Mouse (Mus musculus) heart, adult 2 months (tissue): ENCODE measurements at regions not wholly inside any gene's neighbourhood (a gene's known extent, or its start where the extent isn't known, plus 50 kb on each side); places are given as distances from the start of the nearest gene placed in this dataset.

ENCODE experiments used
- DNase-seq, 2 experiments: peaks; one replicate each; pipeline ENCODE4 v3.0.0; 2021
- H3K27ac ChIP-seq: fragments of 200-600 bp; 2 replicates; pipeline ENCODE4 v1.8.1; 2022
- H3K27me3 ChIP-seq: fragments of 200-500 bp; 2 replicates; pipeline ENCODE4 v1.6.1; 2012; ENCODE audit warnings: mild to moderate bottlenecking, low read length, inconsistent platforms, mixed read lengths; ENCODE audit not compliant: control insufficient read depth, insufficient read depth
- H3K36me3 ChIP-seq: fragments of 200-500 bp; 2 replicates; pipeline ENCODE4 v1.6.1; 2012; ENCODE audit warnings: low read length, inconsistent platforms; ENCODE audit not compliant: control insufficient read depth, insufficient read depth
- H3K4me1 ChIP-seq: fragments of 200-500 bp; 2 replicates; pipeline ENCODE4 v1.6.1; 2011; ENCODE audit warnings: low read length; ENCODE audit not compliant: control insufficient read depth, insufficient read depth
- H3K4me3 ChIP-seq: fragments of 200-600 bp; 2 replicates; pipeline ENCODE4 v1.8.1; 2022
- H3K79me2 ChIP-seq: fragments of 200-500 bp; replicated peaks from 2 replicates; pipeline ENCODE4 v1.6.1; 2012; ENCODE audit warnings: mild to moderate bottlenecking, inconsistent platforms, low read length, moderate library complexity, mixed read lengths; ENCODE audit not compliant: control insufficient read depth, insufficient read depth
- H3K9ac ChIP-seq: fragments of 200-500 bp; 2 replicates; pipeline ENCODE4 v1.6.1; 2012; ENCODE audit warnings: low read depth, mild to moderate bottlenecking, control low read depth, inconsistent platforms, low read length, mixed read lengths
- CTCF ChIP-seq: fragments of 200-600 bp; IDR thresholded peaks from 2 replicates; pipeline ENCODE4 v1.8.1; 2022; ENCODE audit warnings: antibody characterized with exemption, mild to moderate bottlenecking, moderate library complexity
- EP300 ChIP-seq: fragments of 200-500 bp; IDR thresholded peaks from 2 replicates; pipeline ENCODE4 v1.6.1; 2011; ENCODE audit warnings: low read depth, low read length, control low read depth; ENCODE audit not compliant: insufficient read depth
- POLR2A ChIP-seq: fragments of 200-500 bp; IDR thresholded peaks from 2 replicates; pipeline ENCODE4 v1.6.1; 2011; ENCODE audit warnings: mild to moderate bottlenecking, low read depth, low read length, control low read depth; ENCODE audit not compliant: insufficient read depth
- WGBS: fragments of 180-500 bp; shearing (Covaris S2); methylation state at CpG from one replicate; pipeline ENCODE4 v1.1.7; 2018; 5-methylcytosine and 5-hydroxymethylcytosine counted together
- intact Hi-C: fragments of 180-260 bp; cut with DNase I; formaldehyde crosslinking; loops from one replicate; pipeline ENCODE4 v1.15.1; 2025

DNA sequence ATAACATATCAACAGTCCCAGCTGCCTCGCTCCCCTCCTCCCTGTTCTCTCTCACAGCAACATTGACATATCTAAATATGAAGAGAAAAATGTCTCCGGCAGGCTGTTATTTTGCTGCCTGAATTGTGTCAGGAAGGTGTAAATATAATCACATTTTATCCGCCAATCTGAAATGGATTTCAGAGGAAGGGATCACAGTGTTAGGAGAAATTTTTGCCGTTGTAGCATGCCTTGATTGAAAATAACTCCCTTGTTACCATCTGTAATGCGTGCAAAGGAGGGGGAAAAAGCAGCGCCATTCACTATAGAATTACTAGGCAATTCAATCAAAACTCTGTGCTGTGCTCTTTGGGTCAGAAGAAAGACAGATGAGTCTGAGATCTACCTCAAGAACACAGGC is 620.3 kb upstream of the Castor2 start:
- Histone ChIP-seq H3K27me3 (no peaks in the 10 kb centered on the region), H3K4me3 (no peak overlapping the region), H3K79me2 (no peaks in the 10 kb centered on the region), H3K27ac (no peak overlapping the region), H3K9ac (no peak overlapping the region), H3K36me3 (peaks cover 3% of the 10 kb centered on the region; the same call in 1 of the 2 replicates), H3K4me1 (no peaks in the 10 kb centered on the region; the same call in 1 of the 2 replicates)
- intact Hi-C loops: no loop called here
- no peak for TF ChIP-seq POLR2A
- no peak for TF ChIP-seq EP300
- no peak for TF ChIP-seq CTCF
- DNase-seq: no peak
- WGBS: 83% methylated on average over 6 of the region's 6 CpGs

DNA sequence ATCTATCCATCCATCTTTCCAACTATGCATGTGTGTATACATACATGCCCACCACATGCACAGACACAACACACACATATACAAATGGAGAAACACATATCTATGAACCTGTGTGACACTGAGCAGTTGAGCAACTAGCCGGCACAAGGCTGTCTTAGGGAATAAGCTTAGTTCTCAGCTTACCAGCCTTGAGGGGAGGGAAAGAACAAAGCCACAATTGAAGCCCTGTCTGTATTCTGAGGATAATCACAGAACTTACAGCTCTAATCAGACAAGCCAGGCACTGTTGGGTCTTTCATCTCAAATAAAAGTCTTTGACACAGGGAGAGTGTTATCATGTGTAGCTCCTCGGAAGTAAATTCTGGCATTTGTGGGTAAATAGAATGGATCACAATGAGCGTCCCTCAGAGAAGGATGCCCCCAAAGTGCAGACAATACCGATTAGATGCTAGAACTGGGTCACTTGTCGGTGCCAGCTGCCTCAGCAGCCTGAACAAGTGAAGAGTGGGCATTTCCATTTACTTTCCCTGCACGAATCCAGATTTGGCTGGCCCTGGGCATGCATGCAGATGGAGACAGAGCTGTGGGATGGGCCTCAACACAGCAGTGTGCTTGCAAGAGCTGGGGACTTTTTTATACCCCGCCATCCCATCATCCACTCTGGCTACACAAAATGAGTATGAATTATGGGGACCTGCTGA is 646.0 kb upstream of the Castor2 start:
- H3K4me3 ChIP-seq: no peak overlapping the region
- H3K9ac ChIP-seq: no peak overlapping the region
- TF ChIP-seq POLR2A (no peak), EP300 (no peak), CTCF (no peak)
- no peaks in the 10 kb centered on the region for H3K79me2 ChIP-seq
- no peak overlapping the region for H3K27ac ChIP-seq
- WGBS: 72% methylated on average over 7 of the region's 7 CpGs
- H3K27me3 ChIP-seq: no peaks in the 10 kb centered on the region
- no peaks in the 10 kb centered on the region for H3K4me1 ChIP-seq
- intact Hi-C loops: no loop called here
- no peak for DNase-seq
- no peaks in the 10 kb centered on the region for H3K36me3 ChIP-seq

DNA sequence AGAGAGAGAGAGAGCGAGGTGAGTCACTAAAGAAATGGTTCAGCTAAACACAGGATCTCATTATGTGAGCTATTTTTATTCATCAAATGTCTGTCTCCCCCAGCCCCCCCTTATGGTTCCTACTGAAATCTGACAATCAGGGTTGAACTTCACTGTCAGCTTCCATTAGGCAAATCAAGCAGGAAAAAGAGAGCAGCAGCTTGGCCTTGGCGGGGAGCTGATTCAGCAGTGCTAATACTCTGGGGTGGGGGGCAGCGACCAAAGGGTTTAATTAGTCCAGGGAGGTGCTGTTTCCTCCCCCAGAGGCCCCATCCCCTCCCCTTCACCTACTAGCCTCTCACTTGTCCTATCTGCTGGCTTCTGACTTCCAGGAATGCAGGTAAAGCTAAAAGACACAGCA is 649.6 kb upstream of the Castor2 start:
- Histone ChIP-seq H3K4me1 (no peaks in the 10 kb centered on the region), H3K36me3 (no peaks in the 10 kb centered on the region), H3K9ac (no peak overlapping the region), H3K4me3 (no peak overlapping the region), H3K79me2 (no peaks in the 10 kb centered on the region), H3K27ac (no peak overlapping the region), H3K27me3 (no peaks in the 10 kb centered on the region)
- intact Hi-C loops: no loop called here
- no peak for DNase-seq
- TF ChIP-seq CTCF: no peak
- no peak for TF ChIP-seq EP300
- no peak for TF ChIP-seq POLR2A
- WGBS: 66% methylated on average over 3 of the region's 3 CpGs

DNA sequence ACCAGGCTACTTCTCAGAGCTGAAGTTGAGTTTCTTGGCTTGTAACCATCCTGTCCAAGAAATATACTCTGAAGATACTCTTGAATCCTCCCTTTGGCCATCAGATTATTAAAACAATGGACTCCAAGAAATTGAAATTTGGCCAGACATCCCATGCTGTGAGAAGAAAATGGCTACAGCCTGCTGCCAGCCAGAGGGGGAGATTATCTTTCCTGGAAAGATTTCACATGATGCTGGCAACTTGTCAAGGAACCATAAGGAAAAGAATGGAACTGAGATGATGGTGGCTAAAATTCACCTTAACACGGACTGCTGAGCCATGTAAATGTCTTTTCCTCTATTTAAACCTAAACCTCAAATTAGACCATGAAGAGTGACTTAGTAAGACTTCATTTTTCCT is 698.7 kb upstream of the Castor2 start:
- Histone ChIP-seq H3K4me3 (no peak overlapping the region), H3K36me3 (no peaks in the 10 kb centered on the region), H3K9ac (no peak overlapping the region), H3K79me2 (no peaks in the 10 kb centered on the region), H3K27ac (no peak overlapping the region), H3K27me3 (no peaks in the 10 kb centered on the region), H3K4me1 (no peaks in the 10 kb centered on the region)
- intact Hi-C loops: no loop called here
- DNase-seq: no peak
- 50% methylated on average over 1 of the region's 1 CpGs for WGBS
- TF ChIP-seq EP300 (no peak), CTCF (no peak)

DNA sequence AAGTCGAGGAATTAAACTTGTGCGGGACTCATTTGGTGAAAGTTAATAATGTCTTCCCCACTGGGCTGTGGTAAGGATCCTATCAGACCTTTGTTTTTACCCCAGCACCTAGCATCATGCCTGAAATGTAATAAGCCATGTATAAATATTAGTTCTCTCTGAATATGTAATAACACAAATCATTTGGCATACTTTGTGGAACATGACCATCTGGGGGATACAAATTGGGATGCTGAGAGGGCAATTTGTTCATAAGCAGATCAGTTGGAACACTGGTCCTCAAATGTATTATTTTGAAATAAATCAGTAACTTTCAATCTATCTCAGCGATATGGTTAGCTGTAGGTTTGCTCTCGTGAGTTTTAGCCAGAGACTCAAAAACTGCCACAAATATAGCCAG is 709.6 kb upstream of the Castor2 start:
- DNase-seq: no peak
- no peak overlapping the region for H3K9ac ChIP-seq
- intact Hi-C loops: no loop called here
- TF ChIP-seq POLR2A: no peak
- no peak for TF ChIP-seq CTCF
- no peak for TF ChIP-seq EP300
- H3K36me3 ChIP-seq: no peaks in the 10 kb centered on the region
- H3K4me1 ChIP-seq: no peaks in the 10 kb centered on the region
- no peak overlapping the region for H3K27ac ChIP-seq
- WGBS: 76% methylated on average over 4 of the region's 4 CpGs
- H3K27me3 ChIP-seq: no peaks in the 10 kb centered on the region; the same call in 1 of the 2 replicates
- H3K4me3 ChIP-seq: no peak overlapping the region
- no peaks in the 10 kb centered on the region for H3K79me2 ChIP-seq

DNA sequence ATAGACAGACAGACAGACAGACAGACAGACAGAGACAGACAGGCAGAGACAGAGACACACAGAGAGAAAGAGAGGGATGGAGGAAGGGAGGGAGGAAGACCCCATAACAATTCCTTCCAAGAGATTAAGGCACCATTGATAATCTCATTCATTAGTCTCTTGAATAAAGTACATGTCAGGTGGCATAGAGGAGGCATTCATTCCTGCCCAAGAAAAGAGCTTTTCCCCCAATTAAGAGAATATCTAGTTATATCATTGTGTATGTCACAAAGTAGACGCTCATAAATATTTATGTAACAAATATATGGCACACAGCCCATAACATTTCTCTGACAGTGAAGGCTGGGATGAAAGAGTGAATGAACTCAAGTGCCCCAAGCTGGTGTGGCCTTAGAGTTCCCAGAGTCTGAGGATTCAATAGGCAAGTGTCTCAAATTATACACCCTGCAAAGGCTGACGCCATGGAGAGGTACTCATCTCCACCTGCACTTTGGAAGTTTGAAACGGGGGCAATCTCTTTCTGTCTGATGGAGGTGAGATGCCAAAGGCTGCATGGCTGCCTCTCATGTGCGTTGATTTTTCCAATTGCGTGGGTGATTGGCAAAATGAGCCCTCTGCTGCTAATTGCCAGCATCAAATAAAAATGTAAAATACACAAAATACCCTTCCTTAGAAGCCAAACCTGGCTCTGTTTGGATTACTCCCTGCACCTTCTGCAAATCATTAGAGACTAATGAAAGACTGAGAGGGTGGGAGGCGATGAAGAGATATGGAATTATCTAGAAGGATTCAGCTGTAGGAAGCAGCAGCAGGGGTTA is 710.3 kb upstream of the Castor2 start:
- Histone ChIP-seq H3K36me3 (no peaks in the 10 kb centered on the region), H3K9ac (no peak overlapping the region), H3K4me1 (no peaks in the 10 kb centered on the region), H3K4me3 (no peak overlapping the region), H3K79me2 (no peaks in the 10 kb centered on the region; the same call in 1 of the 2 replicates), H3K27me3 (no peaks in the 10 kb centered on the region; the same call in 1 of the 2 replicates), H3K27ac (no peak overlapping the region)
- WGBS: 74% methylated on average over 6 of the region's 6 CpGs
- no peak for DNase-seq
- no peak for TF ChIP-seq POLR2A
- no peak for TF ChIP-seq CTCF
- no peak for TF ChIP-seq EP300
- intact Hi-C loops: no loop called here
